Mouse (Mus musculus): ENCODE measurements around the gene Pbxip1.

- TF ChIP-seq POLR2A (IDR thresholded peaks at IDR 0.05; ENCODE audit: low read depth, low read length), result no peak
- TF ChIP-seq CTCF (IDR thresholded peaks at IDR 0.05; ENCODE audit: extremely low read depth, insufficient read depth, insufficient read length, insufficient replicate concordance), result no peak
Measured at GRCm38 (mm10) chr3:89468268-89468667, 31.8 kb downstream of the Pbxip1 start.

Measured in spleen, adult 2 months (tissue).